Mouse (Mus musculus) left cerebral cortex, postnatal 14 days (tissue): Measurements from ENCODE around the gene Ap1m1. TPM values are rescaled to one million over a fixed set of nuclear protein-coding genes. Genes with fewer than 3 reads are reported as not detected.

Source experiments
- DNase-seq, 2 experiments: peaks; one replicate each; pipeline ENCODE4 v3.0.0; 2021 to 2022; ENCODE audit warnings: low spot score in 2 of 2, mixed read lengths in 1 of 2
- intact Hi-C: fragments of 180-260 bp; cut with DNase I; formaldehyde crosslinking; loops from one replicate; pipeline ENCODE4 v1.15.1; 2025
- total RNA-seq, 2 experiments: library from RNA; stranded (reverse); gene quantifications; 2 replicates each; pipeline ENCODE4 v1.2.3; 2021

Gene Ap1m1
- total RNA-seq, 2 experiments from 2014 or later, result 100 to 104 TPM

DNA sequence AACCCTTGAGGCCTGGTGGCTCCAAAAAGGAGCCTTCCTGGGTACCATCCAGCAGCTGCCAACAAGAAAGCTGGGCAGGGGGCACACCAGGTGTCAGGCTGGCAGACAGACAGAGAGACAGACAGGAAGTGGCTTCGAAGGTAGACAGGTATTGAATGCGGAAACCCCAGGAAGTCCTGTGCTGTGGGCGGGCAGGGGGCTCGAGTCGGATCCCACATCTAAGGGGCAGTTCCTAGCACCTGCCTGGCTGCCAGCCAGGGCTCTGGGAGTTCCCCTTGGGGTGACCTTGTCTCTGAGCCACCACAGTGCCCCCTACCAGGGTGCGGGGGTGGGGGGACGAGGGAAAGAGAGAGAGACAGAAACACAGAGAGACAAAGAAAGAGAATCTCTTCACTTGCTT is 39.3 kb downstream of the Ap1m1 start:
- intact Hi-C loops, result no loop called here
- DNase-seq, result no peak

DNA sequence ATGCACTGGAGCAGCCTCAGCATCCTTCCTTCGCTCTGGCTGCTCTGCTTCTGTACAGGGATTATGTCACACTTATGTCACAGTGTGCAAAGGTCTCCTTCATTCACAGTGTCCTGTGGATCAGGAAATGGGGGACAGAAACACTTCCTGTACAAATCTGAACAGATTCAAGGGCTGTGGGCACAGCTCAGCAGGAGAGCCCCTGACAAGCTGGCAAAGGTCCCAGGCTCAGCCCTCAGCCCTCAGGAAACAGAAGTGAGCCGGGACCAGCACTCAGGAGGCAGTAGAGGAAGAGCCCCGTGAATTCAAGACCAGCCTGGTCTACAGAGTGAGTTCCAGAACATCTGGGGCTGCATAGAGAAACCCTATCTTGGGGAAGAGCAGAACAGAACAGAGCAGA is 41.8 kb downstream of the Ap1m1 start:
- intact Hi-C loops, result no loop called here
- DNase-seq, result peak; percentile 41 to 55

DNA sequence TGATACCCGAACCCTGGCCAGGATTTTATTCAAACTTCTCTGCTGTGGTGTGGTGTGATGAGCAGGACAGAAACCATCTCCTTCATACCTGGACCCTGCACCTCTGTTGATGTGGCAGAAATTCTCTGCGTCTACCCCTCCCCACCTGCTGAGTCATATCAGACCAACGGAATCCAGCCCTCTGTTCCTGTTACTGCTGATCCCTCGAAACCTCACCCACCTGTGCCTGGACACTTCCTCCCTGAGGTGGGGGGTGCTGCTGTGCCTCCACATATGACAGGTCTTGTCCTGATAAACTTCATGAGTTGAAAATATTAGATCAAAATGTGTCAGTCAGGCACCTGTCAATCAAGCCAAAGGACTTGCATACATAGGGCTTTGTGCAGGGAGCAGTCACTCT is 45.5 kb downstream of the Ap1m1 start:
- intact Hi-C loops, result no loop called here
- no peak for DNase-seq

DNA sequence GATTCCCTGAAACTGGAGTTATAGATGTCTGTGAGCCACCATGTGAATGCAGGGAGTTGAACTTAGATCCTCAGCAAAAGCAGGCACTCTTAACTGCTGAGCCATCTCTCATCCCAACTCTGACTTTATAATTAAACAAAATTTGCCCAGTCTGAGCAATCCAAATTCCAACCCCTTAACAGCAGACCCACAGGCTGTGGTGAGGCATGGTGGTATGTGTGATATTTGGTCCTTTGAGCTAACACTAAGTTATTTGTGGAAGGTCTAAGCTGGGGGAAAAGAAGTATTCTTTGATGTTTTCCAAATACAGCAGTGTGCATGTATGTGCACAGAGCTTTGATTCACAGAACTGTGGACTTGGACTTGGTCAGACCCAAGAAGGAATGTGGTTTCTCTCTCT is 49.2 kb downstream of the Ap1m1 start:
- no peak for DNase-seq
- intact Hi-C loops, result no loop called here

DNA sequence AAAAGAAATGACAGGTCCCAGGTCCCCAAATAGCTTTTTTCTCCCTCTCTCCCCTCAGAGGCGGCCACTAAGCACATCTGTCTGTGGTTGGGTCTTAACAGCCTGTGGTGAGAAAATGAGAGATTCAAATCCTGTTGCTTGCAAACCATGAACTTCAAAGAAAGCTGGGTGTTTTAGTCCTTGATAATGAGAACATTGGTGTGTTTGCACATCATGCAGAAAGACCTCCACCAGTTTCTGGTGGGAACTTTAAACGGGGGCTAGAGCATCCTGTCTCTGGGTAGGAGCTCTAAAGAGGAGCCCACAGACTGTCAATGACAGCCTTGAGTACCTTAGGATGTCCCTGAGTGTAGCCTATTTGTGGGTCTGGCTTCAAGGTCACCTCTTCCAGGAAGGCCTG is 51.3 kb downstream of the Ap1m1 start:
- intact Hi-C loops, result no loop called here
- no peak for DNase-seq

DNA sequence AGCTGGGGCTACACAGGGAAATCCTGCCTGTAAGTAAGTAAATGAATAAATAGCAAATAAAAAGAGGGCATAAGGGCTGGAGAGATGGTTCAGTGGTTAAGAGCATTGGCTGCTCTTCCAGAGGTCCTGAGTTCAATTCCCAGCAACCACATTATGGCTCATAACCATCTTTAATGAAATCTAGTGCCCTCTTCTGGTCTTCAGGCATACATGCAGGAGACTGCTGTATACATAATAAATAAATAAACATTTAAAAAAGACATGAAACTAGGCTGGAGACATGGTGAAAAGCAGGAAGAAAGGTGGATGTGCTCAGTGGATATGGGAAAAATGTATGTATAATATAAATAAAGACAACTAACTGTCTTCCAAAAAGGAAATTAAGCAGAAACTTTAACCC is 53.5 kb downstream of the Ap1m1 start:
- no peak for DNase-seq
- intact Hi-C loops, result no loop called here

DNA sequence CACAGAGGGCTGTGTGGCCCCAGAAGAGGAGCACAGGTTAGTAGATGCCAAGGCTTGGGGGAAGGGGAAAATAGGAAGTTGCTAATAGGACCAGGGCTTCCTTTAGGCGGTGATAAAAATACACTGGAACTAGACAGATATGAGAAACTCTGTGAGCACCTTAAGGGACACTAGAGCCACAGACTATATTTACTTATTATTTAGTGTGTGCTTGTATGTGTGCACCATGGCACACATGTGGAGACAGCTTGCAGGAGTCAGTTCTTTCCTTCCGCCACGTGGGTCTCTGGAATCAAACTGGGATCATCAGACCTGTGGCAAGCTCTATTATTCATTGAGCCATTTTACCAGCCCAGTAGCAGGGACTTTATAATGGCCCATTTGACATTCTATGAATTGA is 55.3 kb downstream of the Ap1m1 start:
- intact Hi-C loops, result no loop called here
- DNase-seq, result no peak

DNA sequence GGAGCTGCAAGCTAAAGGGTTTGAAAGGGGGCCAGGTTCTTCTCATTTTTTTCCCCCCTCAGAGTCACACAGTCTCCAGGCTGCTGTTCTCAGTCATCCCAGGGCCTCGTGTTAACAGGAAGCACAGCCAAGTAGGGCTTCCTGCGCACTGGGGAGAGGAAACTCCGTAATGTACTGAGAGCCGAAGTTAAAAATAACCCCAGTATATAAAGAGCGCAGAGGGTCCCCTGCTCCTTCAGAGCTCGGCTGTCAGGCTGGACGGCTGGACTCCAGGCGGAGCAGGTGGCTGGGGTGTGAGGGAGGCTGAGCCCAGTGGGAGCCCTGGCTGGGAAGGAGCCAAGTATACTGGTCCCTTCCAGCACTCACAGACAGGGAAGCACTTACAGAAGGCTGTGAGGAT is 55.9 kb downstream of the Ap1m1 start:
- DNase-seq, result peak; percentile 68 to 91
- intact Hi-C loops, result no loop called here

DNA sequence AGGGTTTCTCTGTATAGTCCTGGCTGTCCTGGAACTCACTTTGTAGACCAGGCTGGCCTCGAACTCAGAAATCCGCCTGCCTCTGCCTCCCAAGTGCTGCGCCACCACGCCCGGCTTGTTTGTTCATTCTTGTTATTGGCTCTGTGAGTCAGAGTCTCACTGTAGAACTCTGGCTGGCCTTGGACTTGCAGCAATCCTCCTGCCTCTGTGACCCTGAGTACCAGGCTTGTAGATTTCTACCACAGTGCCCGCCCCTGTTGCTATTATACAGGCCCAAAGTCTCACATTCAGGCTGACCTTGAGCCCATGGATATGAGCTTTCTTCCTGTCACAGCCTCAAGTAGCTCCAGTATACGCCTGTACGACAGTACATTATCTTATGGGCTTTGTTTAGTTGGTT is 56.7 kb downstream of the Ap1m1 start:
- intact Hi-C loops, result no loop called here
- no peak for DNase-seq

DNA sequence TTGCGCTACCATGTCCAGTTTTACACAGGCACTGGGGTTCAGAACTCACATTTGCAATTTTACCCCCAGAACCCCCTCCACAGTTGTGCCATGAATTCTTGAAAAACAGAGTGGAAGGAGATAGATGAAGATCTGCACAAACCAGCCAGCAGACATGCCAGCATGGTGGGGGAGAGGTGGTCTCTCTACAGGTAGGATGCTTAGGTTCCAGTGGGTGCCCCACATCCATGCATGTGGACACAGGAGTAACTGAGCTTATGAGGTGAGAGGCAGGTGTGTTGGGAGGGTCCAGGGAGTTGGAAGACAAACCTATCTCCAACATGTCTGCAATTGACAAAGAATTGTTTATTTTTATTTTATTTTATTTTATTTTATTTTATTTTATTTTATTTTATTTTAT is 59.1 kb downstream of the Ap1m1 start:
- intact Hi-C loops, result no loop called here
- no peak for DNase-seq

DNA sequence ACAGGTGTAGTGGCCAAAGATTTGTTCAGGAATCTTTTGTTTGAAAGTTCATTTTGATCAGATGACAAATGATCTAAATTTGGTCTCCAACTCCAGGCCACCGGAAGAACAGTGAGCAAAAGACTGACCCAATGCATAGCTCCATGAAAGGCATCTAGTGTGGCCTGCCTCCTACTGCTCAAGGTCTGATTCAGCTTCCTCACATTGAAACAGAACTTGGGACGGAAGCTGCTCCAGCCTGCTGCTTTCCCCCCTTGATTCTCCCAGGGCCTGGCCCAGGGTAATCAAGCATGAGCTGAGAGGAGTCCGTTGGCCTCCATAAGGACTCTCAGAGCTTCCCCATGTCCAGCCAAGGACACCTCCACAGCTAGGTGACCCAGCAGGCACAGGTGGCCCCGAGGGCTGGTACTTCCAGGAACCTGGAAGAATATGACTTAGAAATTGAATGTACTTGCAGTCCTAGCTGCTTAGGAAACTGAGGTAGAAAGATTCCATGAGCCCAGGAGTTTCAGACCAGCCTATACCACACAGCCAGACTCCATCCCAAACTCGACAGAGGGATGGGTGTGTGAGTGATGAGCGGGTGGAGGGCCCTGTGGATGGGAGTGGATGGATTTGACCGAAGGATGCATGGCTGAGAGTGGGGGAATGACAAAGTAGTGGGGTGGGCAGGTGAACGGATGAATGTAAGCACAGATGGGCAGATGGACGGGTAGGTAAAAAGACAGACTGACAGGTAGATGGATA is 61.0 kb downstream of the Ap1m1 start:
- no peak for DNase-seq
- intact Hi-C loops, result no loop called here

DNA sequence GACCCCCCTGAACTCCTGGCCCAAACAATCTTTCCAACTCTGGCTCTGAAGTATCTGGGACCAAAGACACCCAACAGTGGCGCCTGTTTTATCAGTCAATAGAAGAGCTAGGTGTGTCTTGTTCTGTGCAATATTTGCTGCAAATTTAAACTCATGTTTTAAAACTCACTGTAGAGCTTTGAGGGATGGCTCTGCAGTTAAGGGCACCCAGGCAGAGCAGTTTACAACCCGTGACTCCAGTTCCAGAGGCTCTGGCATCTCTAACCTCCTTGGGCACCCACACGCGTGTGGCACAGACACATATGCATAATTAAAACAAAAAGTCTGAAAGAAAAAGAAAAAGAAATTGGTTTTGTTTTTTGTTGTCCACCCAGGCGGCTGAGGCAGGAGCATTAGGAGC is 61.7 kb downstream of the Ap1m1 start:
- no peak for DNase-seq
- intact Hi-C loops, result no loop called here

DNA sequence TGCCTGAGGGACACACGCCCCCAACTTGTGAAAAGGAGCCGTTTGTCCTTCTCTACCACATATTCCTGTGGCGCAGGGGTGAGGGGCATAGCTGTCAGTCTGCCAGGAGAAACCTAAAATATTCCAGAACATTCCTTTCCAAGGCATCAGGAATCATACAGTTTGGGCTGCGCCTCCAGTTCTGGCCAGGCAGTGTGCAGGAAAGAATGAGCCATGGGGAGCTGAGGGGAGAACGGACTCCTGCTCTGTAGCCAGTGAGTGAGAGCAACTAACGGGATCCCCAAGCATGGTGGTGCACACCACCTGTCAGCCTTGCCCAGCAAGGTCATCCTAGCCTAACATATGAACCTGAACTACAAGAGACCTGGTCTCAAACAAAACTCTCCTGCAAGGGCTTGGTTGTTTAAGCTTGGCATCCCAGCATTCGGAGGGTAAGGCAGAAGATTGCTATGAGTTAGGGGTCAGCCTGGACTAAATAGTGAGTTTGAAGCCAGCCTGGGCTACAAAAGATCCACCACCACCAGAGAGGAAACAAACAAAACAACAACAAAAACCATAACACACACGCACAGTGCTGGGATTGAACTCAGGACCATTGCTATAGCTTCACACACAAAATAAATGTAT is 63.3 kb downstream of the Ap1m1 start:
- no peak for DNase-seq
- intact Hi-C loops, result no loop called here

DNA sequence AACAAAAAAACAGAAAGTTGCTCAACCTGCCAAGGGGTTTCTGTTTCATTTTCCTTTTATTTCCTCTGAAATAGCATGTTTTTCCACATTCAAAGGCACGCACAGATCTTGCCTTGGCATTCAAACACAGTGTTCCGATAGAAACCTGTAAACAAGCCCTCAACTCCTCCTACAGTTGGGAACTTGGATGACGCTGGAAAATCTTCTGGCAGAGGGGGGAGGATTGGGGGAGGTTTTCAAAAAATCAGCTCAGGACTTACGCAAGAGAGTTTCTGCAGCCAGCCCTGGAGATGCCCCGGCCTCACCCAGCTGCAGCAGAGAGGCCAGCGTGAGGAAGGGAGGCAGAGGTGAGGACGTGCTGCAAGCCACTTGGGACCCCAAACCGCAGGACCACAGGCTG is 63.8 kb downstream of the Ap1m1 start:
- intact Hi-C loops, result no loop called here
- DNase-seq, result peak in 1 of 2 experiments; percentile 48

DNA sequence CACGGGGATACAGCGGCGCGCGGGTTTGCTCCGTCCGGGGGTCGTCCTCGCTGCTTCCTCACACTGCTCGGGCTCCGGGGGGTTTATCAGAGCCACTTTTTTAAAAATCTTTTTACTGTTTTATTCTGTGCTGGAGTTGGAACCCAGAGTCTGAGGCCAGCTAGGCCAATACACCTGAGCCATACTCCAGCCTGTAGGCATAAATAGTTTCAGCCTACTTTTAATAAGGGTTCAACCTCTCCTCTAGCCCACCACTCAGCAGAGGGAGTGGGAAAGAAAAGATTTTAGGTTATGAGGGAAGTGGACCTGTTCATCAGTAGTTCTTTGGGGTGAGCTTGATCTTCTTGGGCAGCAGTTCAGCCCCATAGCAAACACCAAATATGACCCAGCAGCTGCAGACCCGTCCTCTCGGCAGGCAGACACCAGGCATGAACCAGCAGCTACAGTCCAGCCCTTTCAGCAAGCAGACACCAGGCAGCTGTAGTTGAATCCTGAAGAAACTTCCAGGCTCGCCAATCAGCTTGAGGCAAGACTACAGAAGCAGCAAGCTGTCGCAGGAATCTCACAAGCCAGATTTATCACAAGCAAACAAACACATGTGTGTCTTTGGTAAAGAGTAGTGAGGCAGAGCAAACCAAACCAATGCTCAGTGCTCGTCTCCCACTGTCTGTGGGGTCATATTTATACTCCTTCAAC is 65.5 kb downstream of the Ap1m1 start, which contains the start of gene Gm10282:
Gm10282 (minus strand) TSS at position 51 of the 696 bp plus-strand sequence.
- DNase-seq, result no peak
- intact Hi-C loops, result no loop called here

DNA sequence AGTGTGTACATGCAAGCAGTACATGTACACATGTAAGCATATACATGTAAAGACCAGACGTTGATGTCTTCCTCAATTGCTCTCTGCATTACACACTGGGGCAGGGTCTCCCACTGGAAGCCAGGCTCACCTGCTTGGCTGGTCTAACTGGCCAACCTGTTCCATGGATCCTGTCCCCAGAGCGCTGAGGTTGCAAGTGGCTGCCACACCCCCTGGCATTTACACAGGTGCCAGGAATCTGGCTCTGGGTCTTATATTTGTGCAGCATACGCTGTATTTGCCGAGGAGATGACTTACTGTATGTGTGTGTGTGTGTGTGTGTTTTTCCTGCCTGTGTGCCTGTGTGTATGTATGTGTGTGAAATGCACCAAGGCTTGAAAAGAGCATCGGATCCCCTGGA is 67.1 kb downstream of the Ap1m1 start:
- intact Hi-C loops, result no loop called here
- DNase-seq, result no peak

Other genes with a start within 250 kb of the Ap1m1 start
- not detected for gene Cyp4f18, start 230.4 kb upstream of the Ap1m1 start, total RNA-seq
- gene Olfr372, start 198.8 kb upstream of the Ap1m1 start, total RNA-seq, result not detected
- not detected for gene Olfr373, start 156.8 kb upstream of the Ap1m1 start, total RNA-seq
- not detected for gene Olfr374, start 133.0 kb upstream of the Ap1m1 start, total RNA-seq
- 10 to 100 TPM; 36.7 to 37.5 TPM for gene Tpm4, start 105.0 kb upstream of the Ap1m1 start, total RNA-seq
- 10 to 100 TPM; 38.4 to 46.3 TPM for gene Rab8a, start 78.8 kb upstream of the Ap1m1 start, total RNA-seq
- gene Hsh2d, start 50.4 kb upstream of the Ap1m1 start, total RNA-seq, result not detected
- gene Cib3, start 27.2 kb upstream of the Ap1m1 start, total RNA-seq, result not detected
- not detected for gene Gm11034, start 26.4 kb upstream of the Ap1m1 start, total RNA-seq
- 10 to 100 TPM; 50.5 to 53.2 TPM for gene Fam32a, start 20.3 kb upstream of the Ap1m1 start, total RNA-seq
- 1 to 10 TPM; 5.1 to 8.7 TPM for gene Gm10282, start 65.2 kb downstream of the Ap1m1 start, total RNA-seq
- gene Klf2, start 79.0 kb downstream of the Ap1m1 start, total RNA-seq, result 10 to 100 TPM; 16.6 to 21.2 TPM
- gene Eps15l1, start 181.4 kb downstream of the Ap1m1 start, total RNA-seq, result 10 to 100 TPM; 63.3 to 69.5 TPM
- gene Calr3, start 203.9 kb downstream of the Ap1m1 start, total RNA-seq, result 1 to 10 TPM in 1 of 2 experiments, under 1 TPM in 1; 0.86 to 1.2 TPM
- gene 1700030K09Rik, start 203.9 kb downstream of the Ap1m1 start, total RNA-seq, result 10 to 100 TPM; 11.4 to 12.6 TPM
- 10 to 100 TPM; 68.9 to 77.4 TPM for gene Cherp, start 235.2 kb downstream of the Ap1m1 start, total RNA-seq